ENCODE assay signal across 31 mouse cellular contexts in the genomic region with DNA sequence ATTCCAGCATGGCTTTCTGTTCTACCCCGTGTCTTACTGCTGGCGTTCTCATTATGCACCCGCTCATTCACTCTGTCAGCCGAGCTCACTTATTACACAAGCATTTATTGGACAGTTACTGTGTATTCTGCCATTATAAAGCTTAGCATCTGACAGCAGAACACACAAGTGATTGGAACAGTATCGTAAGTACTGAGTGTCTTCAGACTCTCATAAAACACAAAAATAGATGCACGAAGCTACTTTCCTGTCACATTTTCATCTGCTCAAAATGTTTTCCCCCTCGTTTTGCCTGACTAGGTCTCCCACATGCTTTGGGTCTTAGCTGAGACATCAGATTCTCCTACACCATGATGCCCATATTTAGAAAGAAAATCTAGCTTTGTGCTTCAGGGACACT. TPM values are rescaled to one million over a fixed set of nuclear protein-coding genes. Genes with fewer than 3 reads are reported as not detected.
A peak's percentile ranks its signal among the peaks of the same experiment; 100 is the strongest.
DNase-seq lines count a peak whose midpoint lies in the region; ATAC-seq and TF ChIP-seq lines count a peak whose summit lies in the region.
"Had no signal": no experiment of that assay in that cellular context is flagged by ENCODE, and none has a peak within 500 bp of the region (broad histone marks: within the 10 kb centered on the region; RNA-seq: fewer than 3 reads in every experiment).

No protein-coding gene starts in this region.

- ATAC-seq in intestine, embryonic 16.5 days = no peak
- ATAC-seq: forebrain, embryonic 13.5 days; midbrain, embryonic 15.5 days had no signal

- H3K36me3 ChIP-seq in intestine, embryonic 16.5 days (ENCODE audit: control insufficient read depth, insufficient read depth, low read length) = no peaks in the 10 kb centered on the region
- H3K36me3 ChIP-seq: embryonic facial prominence, embryonic 13.5 days; G1E; hindbrain, embryonic 12.5 days; kidney, embryonic 15.5 days; limb, embryonic 15.5 days; lung, embryonic 15.5 days; midbrain, embryonic 15.5 days; neural tube, embryonic 13.5 days had no signal

- H3K27ac ChIP-seq in intestine, embryonic 16.5 days (ENCODE audit: low read length) = no peak overlapping the region
- H3K27ac ChIP-seq: embryonic facial prominence, embryonic 13.5 days; forebrain, embryonic 13.5 days; hindbrain, embryonic 12.5 days; kidney, embryonic 15.5 days; limb, embryonic 15.5 days; liver, embryonic 14.5 days; lung, embryonic 15.5 days; midbrain, embryonic 15.5 days; neural tube, embryonic 13.5 days had no signal

- H3K9me3 ChIP-seq in intestine, embryonic 16.5 days (ENCODE audit: control insufficient read depth, low read length) = no peaks in the 10 kb centered on the region
- H3K9me3 ChIP-seq: embryonic facial prominence, embryonic 13.5 days; forebrain, embryonic 13.5 days; G1E; hindbrain, embryonic 12.5 days; kidney, embryonic 15.5 days; limb, embryonic 15.5 days; lung, embryonic 15.5 days; midbrain, embryonic 15.5 days; neural tube, embryonic 13.5 days had no signal

- 72% methylated on average over 7 of the region's 7 CpGs for whole genome bisulfite sequencing in lung, adult 2 months
- 49% methylated on average over 7 of the region's 7 CpGs for WGBS in intestine, embryonic 16.5 days

- no peak overlapping the region for H3K4me2 ChIP-seq in intestine, embryonic 16.5 days (ENCODE audit: low read depth, low read length)
- H3K4me2 ChIP-seq: embryonic facial prominence, embryonic 13.5 days; forebrain, embryonic 13.5 days; hindbrain, embryonic 12.5 days; kidney, embryonic 15.5 days; limb, embryonic 15.5 days; lung, embryonic 15.5 days; midbrain, embryonic 15.5 days; neural tube, embryonic 13.5 days had no signal

- H3K9ac ChIP-seq in intestine, embryonic 16.5 days (ENCODE audit: low read depth, low read length) = no peak overlapping the region
- H3K9ac ChIP-seq: embryonic facial prominence, embryonic 13.5 days; forebrain, embryonic 13.5 days; hindbrain, embryonic 12.5 days; kidney, embryonic 15.5 days; limb, embryonic 15.5 days; liver, embryonic 14.5 days; lung, embryonic 15.5 days; midbrain, embryonic 15.5 days; neural tube, embryonic 13.5 days had no signal

- no peak for TF ChIP-seq CTCF in lung, adult 2 months (IDR thresholded peaks at IDR 0.05; ENCODE audit: insufficient read depth, low read length)

- no peak for TF ChIP-seq POLR2A in lung, adult 2 months (IDR thresholded peaks at IDR 0.05; ENCODE audit: borderline replicate concordance, extremely low read depth, low read depth, low read length)

- H3K4me3 ChIP-seq in lung, adult 2 months (replicated peaks; ENCODE audit: extremely low read depth, low read depth, low read length) = no peak overlapping the region
- no peak overlapping the region for H3K4me3 ChIP-seq in intestine, embryonic 16.5 days (ENCODE audit: low read length)
- H3K4me3 ChIP-seq: embryonic facial prominence, embryonic 13.5 days; erythroblast, embryonic 14.5 days; forebrain, embryonic 13.5 days; hindbrain, embryonic 12.5 days; kidney, embryonic 15.5 days; limb, embryonic 15.5 days; lung, embryonic 15.5 days; midbrain, embryonic 15.5 days; myocyte; neural tube, embryonic 13.5 days had no signal

- no peaks in the 10 kb centered on the region for H3K4me1 ChIP-seq in lung, adult 2 months (ENCODE audit: control insufficient read depth, insufficient read depth, low read length)
- H3K4me1 ChIP-seq in intestine, embryonic 16.5 days (ENCODE audit: control insufficient read depth, insufficient read depth, low read length) = 0 out of 2 replicates have a peak, but pooled peaks cover 3% of the 10 kb centered on the region
- H3K4me1 ChIP-seq: forebrain, embryonic 13.5 days; kidney, embryonic 15.5 days; limb, embryonic 15.5 days; lung, embryonic 15.5 days; midbrain, embryonic 15.5 days; neural tube, embryonic 13.5 days had no signal

- H3K27me3 ChIP-seq in intestine, embryonic 16.5 days (replicated peaks; ENCODE audit: control insufficient read depth, insufficient read depth, low read length) = no peaks in the 10 kb centered on the region
- H3K27me3 ChIP-seq: CH12.LX; embryonic facial prominence, embryonic 13.5 days; forebrain, embryonic 13.5 days; hindbrain, embryonic 12.5 days; kidney, embryonic 15.5 days; limb, embryonic 15.5 days; lung, embryonic 15.5 days; midbrain, embryonic 15.5 days; neural tube, embryonic 13.5 days had no signal

- peak; percentile 29 for DNase-seq in layer of hippocampus, adult 11-12 months (ENCODE audit: low spot score)
- no peak for DNase-seq in layer of hippocampus, postnatal 25 days (ENCODE audit: extremely low spot score in 1 of 2, low spot score in 1 of 2)
- DNase-seq in right cerebral cortex, adult 18-20 months = peak; percentile 32
- DNase-seq in right cerebral cortex, postnatal 14 days = no peak
- peak; percentile 55 for DNase-seq in layer of hippocampus, adult 9-11 months
- no peak for DNase-seq in lung, adult 2 months
- DNase-seq: adrenal gland, postnatal 14 days; B cell, adult 2 months; cerebellum, adult 11 months; cerebellum, postnatal 14 days; kidney, adult 11 months; kidney, postnatal 36 days; lung, postnatal 4 days; retina, postnatal 1 day; right cerebral cortex, postnatal 4 days; thymus, adult 18-20 months; thymus, postnatal 36 days had no signal

RNA-seq across cellular contexts. Expression of gene Efcab5, which starts 14.2 kb away (rescaled TPM):
- 1 to 10 TPM; 3.1 to 4.0 TPM for total RNA-seq in layer of hippocampus, postnatal 25 days (2021)
- 0.45 and 0.50 TPM in 2 replicates for polyA plus RNA-seq in lung, adult 2 months (2012; rRNA removed)
- polyA plus RNA-seq in intestine, embryonic 16.5 days (2015; fragmentation: Nextera tagmentation; extraction: Ambion mirVana) = 0.18 and 0.37 TPM in 2 replicates
- polyA plus RNA-seq: erythroblast, embryonic 14.5 days had no signal

RNA-seq across cellular contexts. Expression of gene Ssh2, which starts 41.6 kb away (rescaled TPM):
- 10 to 100 TPM; 31.9 to 37.5 TPM for total RNA-seq in layer of hippocampus, postnatal 25 days (2021)
- 31.8 and 36.9 TPM in 2 replicates for polyA plus RNA-seq in lung, adult 2 months (2012; rRNA removed)
- 5.0 and 5.8 TPM in 2 replicates for polyA plus RNA-seq in intestine, embryonic 16.5 days (2015; fragmentation: Nextera tagmentation; extraction: Ambion mirVana)

Comparison
In these comparisons a context has a peak if more than half of its experiments do, and no peak if none do; other contexts are left out.
1. DNase-seq: peak in layer of hippocampus, adult 11-12 months (single experiment), right cerebral cortex, adult 18-20 months (single experiment) and layer of hippocampus, adult 9-11 months (single experiment); none in layer of hippocampus, postnatal 25 days (0 of 2), right cerebral cortex, postnatal 14 days (single experiment) and lung, adult 2 months (single experiment).